Mouse (Mus musculus) bone marrow macrophage, adult 2 months (primary cell): ENCODE results near the gene Btnl2.

ENCODE experiments used
- CTCF ChIP-seq: IDR thresholded peaks from 2 replicates; pipeline ENCODE4 v1.5.1; 2012; ENCODE audit warnings: low read depth, mild to moderate bottlenecking, low read length, moderate library complexity
- POLR2A ChIP-seq: IDR thresholded peaks from 2 replicates; pipeline ENCODE4 v1.6.1; 2012; ENCODE audit warnings: mild to moderate bottlenecking, low read depth, low read length, borderline replicate concordance

DNA sequence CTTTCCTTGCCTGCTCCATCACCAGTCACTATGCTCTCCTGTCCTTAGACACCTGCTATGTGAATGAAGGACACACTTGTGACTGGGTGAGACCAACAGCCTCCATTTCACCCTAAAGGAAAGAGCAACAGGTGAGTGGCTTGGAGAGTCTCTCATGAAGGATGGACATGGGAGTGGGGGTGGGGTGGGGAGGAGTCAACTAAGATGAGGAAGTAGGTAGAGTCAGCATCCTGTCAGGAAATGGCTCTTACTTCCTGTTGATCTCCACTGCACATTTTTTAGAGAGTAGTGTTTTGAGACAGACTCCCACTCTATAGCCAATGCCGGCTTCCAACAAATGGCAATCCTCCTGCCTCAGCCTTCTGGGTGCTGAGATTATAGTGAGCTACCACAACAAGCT, 318 bp downstream of the Btnl2 start:
- no peak for TF ChIP-seq CTCF
- no peak for TF ChIP-seq POLR2A
